14 mouse cellular contexts compared by ENCODE assay signal in genomic region chr2:17514765-17515164, GRCm38 (mm10).
DNase-seq lines count a peak whose midpoint lies in the region; ATAC-seq and TF ChIP-seq lines count a peak whose summit lies in the region.
"Had no signal": no experiment of that assay in that cellular context is flagged by ENCODE, and none has a peak within 500 bp of the region (broad histone marks: within the 10 kb centered on the region; RNA-seq: fewer than 3 reads in every experiment).

No protein-coding gene starts in this region.

- H3K36me3 ChIP-seq in forebrain, embryonic 16.5 days (ENCODE audit: control insufficient read depth, insufficient read depth), result no peaks in the 10 kb centered on the region
- no peaks in the 10 kb centered on the region for H3K36me3 ChIP-seq in midbrain, embryonic 14.5 days (ENCODE audit: control insufficient read depth, insufficient read depth, low read length)

- peak overlapping the region; percentile 27 for H3K4me2 ChIP-seq in forebrain, embryonic 16.5 days (ENCODE audit: low read length)
- H3K4me2 ChIP-seq in midbrain, embryonic 14.5 days (ENCODE audit: low read length), result no peak overlapping the region

- ATAC-seq in forebrain, embryonic 16.5 days, result 0 out of 2 replicates have a peak, but pooled peaks have one; percentile 28
- no peak for ATAC-seq in midbrain, embryonic 14.5 days (ENCODE audit: low FRiP score, low TSS enrichment)
- ATAC-seq: CD4-positive, CD25-positive, alpha-beta regulatory T cell, adult 4 months; inflammation-experienced regulatory T-cells, adult 6 months had no signal

- H3K4me1 ChIP-seq in forebrain, embryonic 16.5 days (replicated peaks; ENCODE audit: control insufficient read depth, insufficient read depth, low read length), result no peaks in the 10 kb centered on the region
- no peaks in the 10 kb centered on the region; the same call in 1 of the 2 replicates for H3K4me1 ChIP-seq in midbrain, embryonic 14.5 days (ENCODE audit: control insufficient read depth, insufficient read depth, low read length)

- peak overlapping the region; percentile 32; the same call in 1 of the 2 replicates for H3K27ac ChIP-seq in layer of hippocampus, adult 2 months
- H3K27ac ChIP-seq in forebrain, embryonic 16.5 days (ENCODE audit: low read length), result no peak overlapping the region
- H3K27ac ChIP-seq in midbrain, embryonic 14.5 days (replicated peaks; ENCODE audit: low read depth, low read length), result no peak overlapping the region

- H3K9ac ChIP-seq in forebrain, embryonic 16.5 days (replicated peaks; ENCODE audit: low read depth, low read length), result no peak overlapping the region
- no peak overlapping the region for H3K9ac ChIP-seq in midbrain, embryonic 14.5 days (replicated peaks; ENCODE audit: low read length)

- no peak for TF ChIP-seq CTCF in layer of hippocampus, adult 2 months (conservative IDR thresholded peaks at IDR 0.05)

- WGBS in forebrain, embryonic 16.5 days, result 26% methylated on average over 12 of the region's 12 CpGs
- WGBS in midbrain, embryonic 14.5 days, result 42% methylated on average over 12 of the region's 12 CpGs

- DNase-seq in layer of hippocampus, adult 2 months (ENCODE audit: low spot score in 2 of 2), result no peak
- DNase-seq in layer of hippocampus, postnatal 10 days (ENCODE audit: low spot score in 2 of 2), result no peak
- DNase-seq in cerebellum, postnatal 10 days, result peak; percentile 38 to 73
- DNase-seq in midbrain, embryonic 14.5 days, result peak; percentile 53
- DNase-seq in frontal cortex, postnatal 25 days (ENCODE audit: low spot score in 2 of 2), result no peak
- DNase-seq in layer of hippocampus, adult 9-11 months, result no peak
- DNase-seq in retina, embryonic 14.5 days (ENCODE audit: low spot score), result no peak
- DNase-seq: layer of hippocampus, postnatal 36 days; lung, postnatal 4 days; retina, postnatal 1 day had no signal

- H3K9me3 ChIP-seq in forebrain, embryonic 16.5 days (ENCODE audit: control insufficient read depth, low read length), result no peaks in the 10 kb centered on the region
- H3K9me3 ChIP-seq in midbrain, embryonic 14.5 days (ENCODE audit: control insufficient read depth, low read length), result no peaks in the 10 kb centered on the region

- no peak overlapping the region for H3K4me3 ChIP-seq in layer of hippocampus, adult 2 months
- H3K4me3 ChIP-seq in forebrain, embryonic 16.5 days (replicated peaks; ENCODE audit: low read length), result no peak overlapping the region
- H3K4me3 ChIP-seq in midbrain, embryonic 14.5 days (replicated peaks; ENCODE audit: low read depth, low read length), result no peak overlapping the region
- H3K4me3 ChIP-seq: myocyte had no signal

- no peaks in the 10 kb centered on the region for H3K27me3 ChIP-seq in forebrain, embryonic 16.5 days (replicated peaks; ENCODE audit: control insufficient read depth, insufficient read depth, low read length)
- no peaks in the 10 kb centered on the region for H3K27me3 ChIP-seq in midbrain, embryonic 14.5 days (ENCODE audit: control insufficient read depth, insufficient read depth, low read length)

Comparison
In these comparisons a context has a peak if more than half of its experiments do, and no peak if none do; other contexts are left out.
1. DNase-seq: peak in cerebellum, postnatal 10 days (2 of 2) and midbrain, embryonic 14.5 days (single experiment); none in layer of hippocampus, adult 2 months (0 of 2), layer of hippocampus, postnatal 10 days (0 of 2), frontal cortex, postnatal 25 days (0 of 2), layer of hippocampus, adult 9-11 months (single experiment) and retina, embryonic 14.5 days (single experiment).